Mouse (Mus musculus): ENCODE results near the gene Ankzf1.
A peak's percentile ranks its signal among the peaks of the same experiment; 100 is the strongest.

GRCm38 (mm10) chr1:75179334-75180104 lies 12.4 kb upstream of the Ankzf1 start:
- TF ChIP-seq EP300 (IDR thresholded peaks at IDR 0.05; ENCODE audit: low read depth) (peak; percentile 88), CTCF (IDR thresholded peaks at IDR 0.05; ENCODE audit: low read depth) (no peak)

All from liver, postnatal 0 days (tissue).